Mouse (Mus musculus): ENCODE measurements at regions not wholly inside any gene's neighbourhood (a gene's known extent, or its start where the extent isn't known, plus 50 kb on each side); places are given as distances from the start of the nearest gene placed in this dataset.

DNA sequence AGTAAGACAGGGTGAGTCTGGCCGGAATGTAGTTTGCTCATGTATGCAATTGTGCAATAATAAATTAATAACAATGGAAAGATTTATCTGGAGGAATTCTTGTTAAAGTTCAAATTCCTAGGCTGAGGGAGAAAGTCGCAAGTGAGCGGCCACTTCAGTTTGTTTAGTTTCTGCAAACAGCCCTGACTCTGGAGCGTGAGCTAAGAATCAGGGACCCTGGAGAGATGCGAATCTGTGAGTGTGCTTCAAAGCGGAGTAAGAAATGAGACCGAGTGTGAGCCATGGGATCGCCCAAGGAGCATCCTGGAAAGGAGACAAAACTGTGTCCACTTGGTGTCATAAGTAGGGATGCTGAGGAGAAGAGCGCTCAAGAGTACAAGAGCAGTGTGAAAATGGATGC is 104.2 kb upstream of the Lrig3 start:
- DNase-seq (ENCODE audit: extremely low read depth, low read depth, low spot score), result no peak

DNA sequence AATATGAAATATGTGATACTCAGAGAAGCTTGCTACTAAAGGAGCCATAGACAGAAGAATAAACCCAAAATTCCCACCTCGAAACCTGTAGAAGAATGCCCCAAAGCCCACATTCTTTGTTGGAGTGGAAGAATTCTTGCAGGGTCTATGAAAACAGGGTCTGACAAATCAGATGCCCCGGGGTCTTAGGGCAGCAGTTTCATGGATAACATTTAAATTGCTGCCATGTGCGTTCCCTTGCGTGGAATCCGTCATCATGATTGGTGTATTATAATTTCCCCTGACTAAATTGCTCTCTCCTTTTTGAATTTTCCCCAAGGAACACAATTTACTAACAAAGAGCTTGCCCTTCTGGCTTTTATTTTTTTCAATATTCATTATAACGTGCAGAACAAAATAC is 99.6 kb upstream of the Lrig3 start:
- no peak for DNase-seq (ENCODE audit: extremely low read depth, low read depth, low spot score)

DNA sequence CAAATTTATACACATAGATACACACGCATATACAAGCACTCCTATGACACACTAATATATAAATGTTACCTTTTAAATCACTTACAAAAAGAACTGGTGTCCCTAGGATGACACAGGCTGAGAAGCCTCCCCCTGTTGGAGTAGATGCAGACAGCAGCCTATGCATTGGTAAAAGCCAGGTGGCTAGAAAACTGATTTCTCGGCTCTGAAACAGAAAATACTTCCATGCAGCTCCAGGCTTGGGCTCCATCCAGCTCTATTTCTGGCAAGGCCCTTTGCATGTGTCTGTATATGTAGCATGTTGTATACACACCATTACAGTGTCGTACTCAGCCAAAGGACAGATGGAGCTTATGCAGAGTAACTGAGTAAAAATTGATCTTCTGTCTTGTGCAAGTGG is 81.4 kb upstream of the Lrig3 start:
- no peak for DNase-seq (ENCODE audit: extremely low read depth, low read depth, low spot score)

DNA sequence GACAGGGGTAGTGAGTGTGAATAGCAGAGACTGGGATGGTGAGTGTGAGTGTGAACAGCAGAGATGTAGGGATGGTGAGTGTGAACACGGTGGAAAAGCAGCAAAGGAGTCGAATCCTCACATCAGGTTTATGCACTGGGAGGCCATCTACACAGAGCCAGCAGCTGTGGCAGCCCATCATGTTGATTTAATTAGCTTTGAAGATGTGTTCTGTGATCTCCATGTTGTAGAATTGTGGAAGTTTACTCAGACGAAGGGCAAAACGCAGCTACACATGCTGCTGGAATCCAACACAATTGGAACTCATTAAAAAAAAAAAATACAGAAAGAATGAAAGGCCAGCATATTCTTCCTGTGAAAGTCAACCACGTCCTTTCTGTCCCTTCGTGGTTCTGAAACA is 80.2 kb upstream of the Lrig3 start:
- DNase-seq (ENCODE audit: extremely low read depth, low read depth, low spot score), result no peak

DNA sequence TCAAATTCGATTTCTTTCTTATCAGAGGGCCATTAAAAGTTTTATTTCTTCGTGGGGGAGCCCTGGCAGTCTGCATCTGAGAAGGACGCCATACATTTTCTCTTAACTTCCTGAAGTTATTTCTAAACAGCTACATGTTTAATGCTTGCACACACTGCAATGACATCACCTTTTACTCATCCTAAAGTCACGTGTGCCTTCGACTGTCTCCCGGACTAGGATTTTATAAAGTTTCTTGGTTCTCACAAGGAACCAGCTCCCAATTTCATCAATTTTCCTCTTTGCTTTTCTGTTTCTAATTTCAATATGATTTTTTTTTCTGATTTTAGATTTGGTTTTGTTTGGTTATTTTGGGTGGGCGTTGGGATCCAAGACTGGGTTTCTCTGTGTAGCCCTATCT is 73.8 kb upstream of the Lrig3 start:
- no peak for DNase-seq (ENCODE audit: extremely low read depth, low read depth, low spot score)

DNA sequence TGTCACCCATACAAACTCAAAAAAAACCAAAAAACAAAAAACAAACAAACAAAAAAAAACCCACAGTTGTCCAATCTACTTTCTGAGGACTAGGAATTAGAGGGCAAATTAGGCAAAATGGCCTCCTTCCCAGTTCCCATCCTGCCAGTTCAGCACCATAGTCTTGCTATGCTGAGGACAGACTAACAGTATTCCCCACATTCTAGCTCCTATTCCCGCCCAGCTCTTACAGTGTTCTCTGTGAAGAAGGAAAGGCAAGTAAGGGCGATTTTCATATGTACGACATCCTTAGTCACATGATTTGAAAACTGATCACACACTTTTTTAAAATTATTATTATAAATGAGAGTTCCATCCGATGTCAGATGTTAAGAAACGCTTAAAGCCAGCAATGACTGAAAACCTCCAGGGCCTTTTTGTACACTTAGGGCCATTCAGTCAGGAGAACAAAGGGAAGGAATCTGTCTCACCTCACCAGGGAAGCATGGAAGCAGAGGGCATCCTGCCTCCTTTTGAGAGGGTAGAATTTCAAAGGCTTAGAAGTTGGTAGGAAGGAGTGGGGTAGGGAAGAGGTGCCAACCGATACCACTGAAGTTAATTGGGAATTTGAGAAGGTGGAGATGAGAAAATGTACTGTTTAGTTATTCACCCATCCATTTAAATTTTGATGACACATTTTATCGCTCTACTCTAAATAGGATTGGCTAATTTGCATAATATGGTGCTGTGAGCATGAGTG is 70.1 kb upstream of the Lrig3 start:
- no peak for DNase-seq (ENCODE audit: extremely low read depth, low read depth, low spot score)

DNA sequence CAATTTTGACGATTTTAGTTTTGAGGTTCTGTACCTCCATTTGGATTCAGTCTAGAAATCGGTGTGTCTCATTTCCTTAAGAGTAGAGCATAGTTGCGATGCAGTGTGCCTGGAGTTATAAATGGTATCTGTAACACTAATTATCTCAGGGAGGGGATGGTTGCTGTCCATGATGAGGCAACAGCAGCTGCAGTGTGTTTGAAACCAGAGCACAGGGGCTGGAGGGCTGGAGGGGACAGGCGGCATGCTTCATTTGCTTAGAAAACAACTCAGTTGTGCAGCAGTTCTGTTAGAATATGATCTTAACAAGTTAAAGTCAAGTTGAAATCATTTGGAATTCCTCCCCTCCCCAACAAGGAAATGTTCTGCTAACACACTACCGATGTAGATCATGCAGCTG is 69.3 kb upstream of the Lrig3 start:
- DNase-seq (ENCODE audit: extremely low read depth, low read depth, low spot score), result no peak

DNA sequence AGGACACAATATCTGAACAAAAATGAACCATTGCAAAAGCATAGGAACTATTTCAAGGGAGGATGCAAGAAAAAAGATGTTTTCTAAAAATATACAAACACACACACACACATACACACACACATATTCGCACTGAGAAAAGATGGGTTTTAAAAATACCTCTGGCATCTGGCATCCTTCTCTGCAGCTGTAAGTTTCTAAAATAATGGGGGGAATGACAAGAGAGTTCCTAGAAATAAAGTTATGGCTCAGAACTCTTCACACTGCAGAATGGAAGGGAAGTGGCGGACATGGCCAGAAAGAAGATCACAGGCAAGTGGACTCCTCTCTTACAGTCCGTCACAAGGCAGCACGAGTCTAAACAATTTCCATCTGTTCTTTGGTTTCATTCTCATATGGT is 66.5 kb upstream of the Lrig3 start:
- no peak for DNase-seq (ENCODE audit: extremely low read depth, low read depth, low spot score)

DNA sequence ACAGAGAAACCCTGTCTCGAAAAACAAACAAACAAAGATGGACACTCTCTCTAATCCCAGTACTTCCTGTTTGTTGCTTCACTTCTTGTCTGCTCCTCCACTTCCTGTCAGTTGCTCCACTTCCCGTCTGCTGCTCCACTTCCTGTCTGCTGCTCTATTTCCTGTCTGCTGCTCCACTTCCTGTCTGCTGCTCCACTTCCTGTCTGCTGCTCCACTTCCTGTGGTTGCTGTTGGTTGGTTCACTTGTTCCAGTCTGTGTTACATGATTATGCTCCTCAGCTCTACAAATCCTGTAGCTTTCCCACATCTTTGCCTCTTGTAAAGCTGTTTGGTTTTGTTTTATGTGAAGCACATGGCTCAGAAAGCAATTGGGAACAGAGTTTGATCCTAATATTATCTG is 65.4 kb upstream of the Lrig3 start:
- no peak for DNase-seq (ENCODE audit: extremely low read depth, low read depth, low spot score)

DNA sequence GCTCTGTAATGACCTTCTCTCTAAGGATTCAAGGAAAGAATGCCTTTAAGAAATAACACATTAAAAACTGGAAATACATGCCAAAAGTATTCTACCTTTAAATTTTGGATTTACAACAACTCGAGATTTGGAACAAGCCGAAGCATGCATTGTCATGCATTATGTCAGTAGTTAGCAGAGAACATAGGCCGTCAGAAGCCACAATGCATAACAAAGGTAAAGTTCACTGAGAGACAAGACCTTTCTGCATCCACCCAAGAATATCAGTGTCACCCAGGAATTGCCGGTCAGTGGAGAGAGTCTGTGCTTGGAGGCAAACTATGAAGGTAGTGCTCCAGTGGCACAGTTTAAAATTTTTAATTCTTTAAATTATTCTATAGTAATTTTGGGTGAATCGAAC is 63.3 kb upstream of the Lrig3 start:
- DNase-seq (ENCODE audit: extremely low read depth, low read depth, low spot score), result no peak

DNA sequence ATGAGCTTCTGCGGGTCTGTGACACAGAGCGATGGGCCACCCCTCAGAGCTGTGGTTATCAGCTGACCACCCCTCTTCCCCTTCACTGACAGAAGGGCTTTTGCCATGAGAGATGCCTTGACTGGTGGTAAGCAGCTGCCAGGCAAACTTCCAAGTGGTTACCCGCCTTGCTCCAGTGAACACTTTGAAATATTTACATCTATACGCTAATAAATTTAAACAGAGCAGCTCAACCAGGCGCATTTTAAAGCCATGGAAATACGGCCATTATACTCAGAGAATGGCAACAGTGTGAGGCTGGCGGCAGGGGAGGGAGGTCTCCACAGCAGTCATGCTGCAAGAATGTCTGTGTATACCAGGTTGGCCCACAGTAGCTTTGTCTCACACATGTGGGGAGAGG is 53.8 kb upstream of the Lrig3 start:
- DNase-seq (ENCODE audit: extremely low read depth, low read depth, low spot score), result no peak
